Mouse (Mus musculus): ENCODE data around the gene Lrig2. TPM values are rescaled to one million over a fixed set of nuclear protein-coding genes. Genes with fewer than 3 reads are reported as not detected.

The Lrig2 gene
- polyA plus RNA-seq, 1 experiment from 2014 or later, result 30.7 TPM

- peak overlapping the region; percentile 44; the same call in 1 of the 2 replicates for H3K9ac ChIP-seq (ENCODE audit: low read depth, low read length)
Measured at GRCm38 (mm10) chr3:104442357-104442756, 69.4 kb downstream of the Lrig2 start.

DNA sequence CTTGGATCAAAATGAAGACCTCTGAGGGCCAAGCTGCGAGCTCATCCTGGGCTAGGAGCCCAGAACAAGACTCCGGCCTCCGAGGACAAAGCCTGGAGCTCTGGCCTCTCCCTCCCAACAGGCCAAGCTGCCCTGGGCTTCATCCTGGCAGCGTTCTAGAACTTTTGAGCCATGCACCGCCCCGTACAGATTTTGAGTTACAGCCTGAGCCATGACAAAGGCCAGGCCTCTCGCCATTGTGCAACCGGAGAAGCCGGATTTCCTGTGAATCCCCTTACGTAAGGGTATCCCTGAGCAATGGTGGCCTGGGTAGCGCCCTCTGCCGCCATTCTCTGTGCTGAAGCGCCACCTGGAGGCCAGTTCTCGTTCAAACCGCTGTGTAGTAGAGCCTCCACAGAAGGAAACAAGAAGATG lies 69.8 kb downstream of the Lrig2 start:
- Histone ChIP-seq H3K27me3 (ENCODE audit: control insufficient read depth, insufficient read depth, low read depth, low read length) (no peaks in the 10 kb centered on the region), H3K27ac (ENCODE audit: low read length) (peak overlapping the region; percentile 9; the same call in 1 of the 2 replicates), H3K9me3 (replicated peaks; ENCODE audit: control insufficient read depth, low read length, poor library complexity, severe bottlenecking) (no peaks in the 10 kb centered on the region), H3K9ac (ENCODE audit: low read depth, low read length) (peak overlapping the region; percentile 57; the same call in 1 of the 2 replicates), H3K4me1 (ENCODE audit: control insufficient read depth, insufficient read depth, low read length) (peaks cover 4% of the 10 kb centered on the region; the same call in 1 of the 2 replicates), H3K4me3 (ENCODE audit: low read depth, low read length) (peak overlapping the region; percentile 19; the same call in 1 of the 2 replicates), H3K36me3 (ENCODE audit: control insufficient read depth, insufficient read depth, low read length) (no peaks in the 10 kb centered on the region), H3K4me2 (ENCODE audit: low read length) (peak overlapping the region; percentile 53)
- peak; percentile 97 for ATAC-seq
- WGBS, result 15% methylated on average over 15 of the region's 15 CpGs

More at GRCm38 (mm10) chr3:104442357-104442756, 69.4 kb downstream of the Lrig2 start:
- Histone ChIP-seq H3K36me3 (ENCODE audit: control insufficient read depth, insufficient read depth, low read length) (no peaks in the 10 kb centered on the region), H3K4me3 (ENCODE audit: low read depth, low read length) (peak overlapping the region; percentile 7; the same call in 1 of the 2 replicates), H3K27me3 (ENCODE audit: control insufficient read depth, insufficient read depth, low read depth, low read length) (no peaks in the 10 kb centered on the region), H3K9me3 (replicated peaks; ENCODE audit: control insufficient read depth, low read length, poor library complexity, severe bottlenecking) (no peaks in the 10 kb centered on the region), H3K27ac (ENCODE audit: low read length) (no peak overlapping the region), H3K4me1 (ENCODE audit: control insufficient read depth, insufficient read depth, low read length) (peaks cover 4% of the 10 kb centered on the region; the same call in 1 of the 2 replicates), H3K4me2 (ENCODE audit: low read length) (peak overlapping the region; percentile 53)
- WGBS, result 20% methylated on average over 5 of the region's 5 CpGs
- ATAC-seq, result peak; percentile 49

DNA sequence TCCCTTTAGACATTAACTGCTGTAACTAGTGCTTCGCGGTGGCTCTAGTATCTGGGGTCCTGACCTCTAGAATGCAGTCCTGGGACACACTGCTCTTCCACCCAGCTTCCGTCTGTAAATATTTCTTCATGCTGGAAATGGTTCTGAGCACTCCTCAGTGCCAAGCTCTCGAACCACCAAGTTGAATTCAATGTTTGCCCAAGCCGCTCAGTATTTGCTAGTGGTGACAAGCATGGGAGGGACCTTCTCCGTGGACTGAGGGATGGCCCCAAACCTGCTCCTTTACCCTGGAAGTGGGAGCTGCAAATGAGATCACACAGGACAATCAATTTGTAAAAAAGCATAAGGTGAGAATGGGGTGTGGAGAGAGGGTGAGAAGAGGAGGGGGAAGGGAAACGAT lies 70.3 kb downstream of the Lrig2 start:
- no peaks in the 10 kb centered on the region for H3K36me3 ChIP-seq (ENCODE audit: control insufficient read depth, insufficient read depth, low read length)
- no peak; the same call in 1 of the 2 replicates for ATAC-seq
- WGBS, result 90% methylated on average over 7 of the region's 7 CpGs
- no peaks in the 10 kb centered on the region for H3K27me3 ChIP-seq (ENCODE audit: control insufficient read depth, insufficient read depth, low read depth, low read length)
- peak overlapping the region; percentile 53 for H3K4me2 ChIP-seq (ENCODE audit: low read length)
- H3K9me3 ChIP-seq (replicated peaks; ENCODE audit: control insufficient read depth, low read length, poor library complexity, severe bottlenecking), result no peaks in the 10 kb centered on the region
- 0 out of 2 replicates have a peak overlapping the region, but pooled peaks have one; percentile 9 for H3K27ac ChIP-seq (ENCODE audit: low read length)
- H3K4me1 ChIP-seq (ENCODE audit: control insufficient read depth, insufficient read depth, low read length), result peaks cover 4% of the 10 kb centered on the region; the same call in 1 of the 2 replicates
- no peak overlapping the region for H3K9ac ChIP-seq (ENCODE audit: low read depth, low read length)
- H3K4me3 ChIP-seq (ENCODE audit: low read depth, low read length), result no peak overlapping the region

GRCm38 (mm10) chr3:104438777-104439176 lies 72.9 kb downstream of the Lrig2 start:
- 93% methylated on average over 1 of the region's 1 CpGs for WGBS
- ATAC-seq, result no peak

GRCm38 (mm10) chr3:104437576-104437975 lies 74.1 kb downstream of the Lrig2 start:
- Histone ChIP-seq H3K27ac (ENCODE audit: low read length) (no peak overlapping the region), H3K4me2 (ENCODE audit: low read length) (no peak overlapping the region), H3K36me3 (ENCODE audit: control insufficient read depth, insufficient read depth, low read length) (no peaks in the 10 kb centered on the region), H3K27me3 (ENCODE audit: control insufficient read depth, insufficient read depth, low read depth, low read length) (no peaks in the 10 kb centered on the region), H3K4me1 (ENCODE audit: control insufficient read depth, insufficient read depth, low read length) (peaks cover 4% of the 10 kb centered on the region), H3K4me3 (ENCODE audit: low read depth, low read length) (no peak overlapping the region), H3K9me3 (replicated peaks; ENCODE audit: control insufficient read depth, low read length, poor library complexity, severe bottlenecking) (no peaks in the 10 kb centered on the region), H3K9ac (ENCODE audit: low read depth, low read length) (no peak overlapping the region)
- 35% methylated on average over 7 of the region's 7 CpGs for WGBS
- ATAC-seq, result no peak

More at GRCm38 (mm10) chr3:104438777-104439176, 72.9 kb downstream of the Lrig2 start:
- Histone ChIP-seq H3K9ac (ENCODE audit: low read depth, low read length) (no peak overlapping the region), H3K27ac (ENCODE audit: low read length) (no peak overlapping the region), H3K27me3 (ENCODE audit: control insufficient read depth, insufficient read depth, low read depth, low read length) (no peaks in the 10 kb centered on the region), H3K9me3 (replicated peaks; ENCODE audit: control insufficient read depth, low read length, poor library complexity, severe bottlenecking) (no peaks in the 10 kb centered on the region), H3K4me3 (ENCODE audit: low read depth, low read length) (no peak overlapping the region), H3K36me3 (ENCODE audit: control insufficient read depth, insufficient read depth, low read length) (no peaks in the 10 kb centered on the region), H3K4me2 (ENCODE audit: low read length) (no peak overlapping the region), H3K4me1 (ENCODE audit: control insufficient read depth, insufficient read depth, low read length) (peaks cover 4% of the 10 kb centered on the region)

DNA sequence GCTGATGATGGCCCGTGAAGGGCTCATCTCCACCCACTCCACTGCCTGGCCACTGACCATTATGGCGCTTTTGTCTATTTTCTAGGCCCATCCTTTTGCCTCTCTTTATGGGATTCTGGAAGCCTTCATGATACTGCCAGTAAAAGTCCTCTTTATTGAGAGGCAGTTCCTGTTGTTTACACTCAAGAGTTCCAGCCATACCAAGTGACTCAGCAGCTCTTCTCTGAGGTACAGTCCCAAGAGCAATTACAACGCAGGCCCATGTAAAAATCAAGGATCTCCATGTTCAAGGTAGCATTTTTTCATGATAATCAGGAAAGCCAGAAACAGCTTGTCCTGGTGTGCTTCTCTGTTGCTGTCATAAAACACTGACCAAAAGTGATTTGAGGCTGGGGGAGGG lies 75.8 kb downstream of the Lrig2 start:
- no peak overlapping the region for H3K9ac ChIP-seq (ENCODE audit: low read depth, low read length)
- H3K36me3 ChIP-seq (ENCODE audit: control insufficient read depth, insufficient read depth, low read length), result no peaks in the 10 kb centered on the region
- H3K4me2 ChIP-seq (ENCODE audit: low read length), result no peak overlapping the region
- no peaks in the 10 kb centered on the region for H3K9me3 ChIP-seq (replicated peaks; ENCODE audit: control insufficient read depth, low read length, poor library complexity, severe bottlenecking)
- H3K4me3 ChIP-seq (ENCODE audit: low read depth, low read length), result no peak overlapping the region
- WGBS, result 96% methylated on average over 3 of the region's 3 CpGs
- no peak overlapping the region for H3K27ac ChIP-seq (ENCODE audit: low read length)
- H3K4me1 ChIP-seq (ENCODE audit: control insufficient read depth, insufficient read depth, low read length), result no peaks in the 10 kb centered on the region; the same call in 1 of the 2 replicates
- no peaks in the 10 kb centered on the region for H3K27me3 ChIP-seq (ENCODE audit: control insufficient read depth, insufficient read depth, low read depth, low read length)
- no peak for ATAC-seq

- H3K27me3 ChIP-seq (ENCODE audit: control insufficient read depth, insufficient read depth, low read depth, low read length), result no peaks in the 10 kb centered on the region
- H3K4me2 ChIP-seq (ENCODE audit: low read length), result peak overlapping the region; percentile 43
- no peak overlapping the region for H3K27ac ChIP-seq (ENCODE audit: low read length)
- 5% methylated on average over 9 of the region's 9 CpGs for WGBS
- no peaks in the 10 kb centered on the region; the same call in 1 of the 2 replicates for H3K4me1 ChIP-seq (ENCODE audit: control insufficient read depth, insufficient read depth, low read length)
- no peaks in the 10 kb centered on the region for H3K36me3 ChIP-seq (ENCODE audit: control insufficient read depth, insufficient read depth, low read length)
- H3K9me3 ChIP-seq (replicated peaks; ENCODE audit: control insufficient read depth, low read length, poor library complexity, severe bottlenecking), result no peaks in the 10 kb centered on the region
- H3K9ac ChIP-seq (ENCODE audit: low read depth, low read length), result no peak overlapping the region
- no peak for ATAC-seq
- no peak overlapping the region; the same call in 1 of the 2 replicates for H3K4me3 ChIP-seq (ENCODE audit: low read depth, low read length)
Measured at GRCm38 (mm10) chr3:104434246-104434696, 77.4 kb downstream of the Lrig2 start.

GRCm38 (mm10) chr3:104432651-104433050 lies 79.1 kb downstream of the Lrig2 start:
- no peaks in the 10 kb centered on the region for H3K36me3 ChIP-seq (ENCODE audit: control insufficient read depth, insufficient read depth, low read length)
- no peak overlapping the region for H3K4me2 ChIP-seq (ENCODE audit: low read length)
- no peak overlapping the region for H3K4me3 ChIP-seq (ENCODE audit: low read depth, low read length)
- H3K27ac ChIP-seq (ENCODE audit: low read length), result no peak overlapping the region
- H3K9ac ChIP-seq (ENCODE audit: low read depth, low read length), result no peak overlapping the region
- ATAC-seq, result no peak
- H3K4me1 ChIP-seq (ENCODE audit: control insufficient read depth, insufficient read depth, low read length), result no peaks in the 10 kb centered on the region; the same call in 1 of the 2 replicates
- WGBS, result 80% methylated on average over 6 of the region's 6 CpGs
- no peaks in the 10 kb centered on the region for H3K9me3 ChIP-seq (replicated peaks; ENCODE audit: control insufficient read depth, low read length, poor library complexity, severe bottlenecking)
- H3K27me3 ChIP-seq (ENCODE audit: control insufficient read depth, insufficient read depth, low read depth, low read length), result no peaks in the 10 kb centered on the region

GRCm38 (mm10) chr3:104431848-104432159 lies 79.9 kb downstream of the Lrig2 start:
- H3K9ac ChIP-seq (ENCODE audit: low read depth, low read length), result no peak overlapping the region
- H3K4me1 ChIP-seq (ENCODE audit: control insufficient read depth, insufficient read depth, low read length), result no peaks in the 10 kb centered on the region; the same call in 1 of the 2 replicates
- H3K4me3 ChIP-seq (ENCODE audit: low read depth, low read length), result no peak overlapping the region
- no peak overlapping the region for H3K4me2 ChIP-seq (ENCODE audit: low read length)
- no peaks in the 10 kb centered on the region for H3K9me3 ChIP-seq (replicated peaks; ENCODE audit: control insufficient read depth, low read length, poor library complexity, severe bottlenecking)
- WGBS, result 45% methylated on average over 9 of the region's 10 CpGs
- H3K27me3 ChIP-seq (ENCODE audit: control insufficient read depth, insufficient read depth, low read depth, low read length), result no peaks in the 10 kb centered on the region
- ATAC-seq, result no peak
- H3K36me3 ChIP-seq (ENCODE audit: control insufficient read depth, insufficient read depth, low read length), result no peaks in the 10 kb centered on the region
- H3K27ac ChIP-seq (ENCODE audit: low read length), result no peak overlapping the region
